Mouse (Mus musculus) G1E (cell line): Measurements from ENCODE around the gene Mamdc4.

Experiments used
- CTCF ChIP-seq: IDR thresholded peaks from 2 replicates; pipeline ENCODE4 v1.5.1; 2012; ENCODE audit warnings: low read depth, low read length, inconsistent platforms, mixed read lengths
- GATA2 ChIP-seq: IDR thresholded peaks from 2 replicates; pipeline ENCODE4 v1.6.1; 2012; ENCODE audit warnings: low read depth, low read length, inconsistent platforms, borderline replicate concordance
- POLR2AphosphoS5 ChIP-seq: IDR thresholded peaks from 2 replicates; pipeline ENCODE4 v1.6.1; 2012; ENCODE audit warnings: low read depth, low read length, inconsistent platforms; ENCODE audit not compliant: insufficient replicate concordance
- TAL1 ChIP-seq: conservative IDR thresholded peaks from 2 replicates; pipeline ENCODE4 v1.6.1; 2012; ENCODE audit warnings: low read depth, low read length, inconsistent platforms, mixed read lengths

GRCm38 (mm10) chr2:25620852-25621228 lies 46.2 kb upstream of the Mamdc4 start:
- TF ChIP-seq POLR2AphosphoS5 = no peak
- TF ChIP-seq CTCF = no peak
- TF ChIP-seq TAL1 = no peak
- no peak for TF ChIP-seq GATA2
